Mouse (Mus musculus) MN1 (cell line): ENCODE measurements around the gene Erc1.
"Not testable (repeated sequence)": the region's sequence is repeated elsewhere in the genome, so short reads cannot be mapped to it uniquely, and the experiment has no call there.

ENCODE experiments used
- DNase-seq: peaks from one replicate; pipeline ENCODE4 v3.0.0-alpha.2; 2016; ENCODE audit warnings: low spot score

The Erc1 gene

DNA sequence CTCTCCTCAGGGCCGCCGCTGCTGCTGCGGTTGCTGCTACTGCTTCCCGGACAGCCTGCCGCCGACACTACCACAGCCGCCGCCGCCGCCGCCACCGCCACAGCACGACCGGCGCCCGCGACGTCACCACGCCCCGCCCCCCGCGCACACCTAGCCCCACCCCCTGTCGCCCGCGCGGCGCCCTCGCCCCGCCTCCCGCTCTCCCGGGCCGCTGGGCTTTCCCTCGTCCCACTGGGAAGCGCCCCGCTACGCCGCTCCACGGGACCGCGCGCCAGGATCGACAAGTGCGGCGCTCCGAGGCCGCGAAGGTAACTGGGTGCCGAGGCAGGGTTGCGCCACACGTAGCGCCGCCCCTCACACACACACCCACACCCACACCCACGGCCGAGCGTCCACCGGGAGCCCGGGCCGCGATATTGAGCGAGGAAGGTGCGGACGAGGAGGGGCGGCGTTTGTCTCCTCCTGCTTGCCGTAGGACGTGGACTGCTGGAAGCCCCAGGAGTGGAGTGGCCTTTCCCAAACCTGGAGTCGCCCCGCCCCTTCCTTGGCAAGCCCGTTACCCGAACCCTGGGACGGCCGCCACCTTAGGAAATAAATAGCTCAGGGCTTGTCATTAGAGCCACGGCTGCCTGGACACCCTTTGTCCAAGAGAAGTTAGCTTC lies at the start of gene Erc1:
Gene Erc1, minus strand, starts transcription at position 134 of the 662 bp plus-strand sequence.
- peak; percentile 94 for DNase-seq

DNA sequence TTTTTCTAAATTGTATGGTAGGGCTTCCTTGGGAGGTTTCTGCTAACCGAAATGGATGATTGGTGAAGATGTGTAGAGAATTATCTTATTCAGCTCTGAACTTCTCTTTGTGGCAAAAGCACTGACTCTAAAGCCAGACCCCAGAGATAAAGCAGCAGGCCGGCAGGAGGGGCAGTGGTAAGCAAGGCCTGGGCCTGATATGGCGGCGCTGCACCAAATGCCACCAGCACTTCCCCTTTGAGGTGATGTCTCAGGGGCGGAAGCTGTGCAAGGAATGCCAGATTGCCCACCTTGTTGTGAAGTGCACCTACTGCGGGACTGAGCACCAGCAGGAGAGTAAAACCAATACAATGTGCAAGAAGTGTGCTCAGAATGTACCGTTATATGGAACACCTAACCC lies 44.7 kb upstream of the Erc1 start:
- no peak for DNase-seq

DNA sequence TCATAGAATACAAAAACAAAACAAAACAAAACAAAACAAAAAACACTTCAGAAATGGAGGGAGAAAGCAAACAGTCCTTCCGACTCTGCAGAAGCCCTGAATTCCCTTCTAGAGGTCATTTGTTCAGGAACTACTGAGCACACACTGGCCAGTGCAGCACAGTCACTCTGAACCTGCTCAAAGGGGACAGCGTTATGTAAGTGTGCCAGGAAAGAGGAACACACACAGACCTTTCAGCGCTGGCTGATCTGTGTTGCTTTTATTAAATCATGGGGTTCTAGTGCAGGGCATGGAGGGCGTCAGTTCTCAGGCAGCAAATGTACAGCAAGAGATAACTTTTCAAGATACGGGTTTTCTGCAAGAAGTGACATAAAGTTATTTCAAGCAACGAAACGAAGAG lies 35.2 kb upstream of the Erc1 start:
- no peak for DNase-seq

DNA sequence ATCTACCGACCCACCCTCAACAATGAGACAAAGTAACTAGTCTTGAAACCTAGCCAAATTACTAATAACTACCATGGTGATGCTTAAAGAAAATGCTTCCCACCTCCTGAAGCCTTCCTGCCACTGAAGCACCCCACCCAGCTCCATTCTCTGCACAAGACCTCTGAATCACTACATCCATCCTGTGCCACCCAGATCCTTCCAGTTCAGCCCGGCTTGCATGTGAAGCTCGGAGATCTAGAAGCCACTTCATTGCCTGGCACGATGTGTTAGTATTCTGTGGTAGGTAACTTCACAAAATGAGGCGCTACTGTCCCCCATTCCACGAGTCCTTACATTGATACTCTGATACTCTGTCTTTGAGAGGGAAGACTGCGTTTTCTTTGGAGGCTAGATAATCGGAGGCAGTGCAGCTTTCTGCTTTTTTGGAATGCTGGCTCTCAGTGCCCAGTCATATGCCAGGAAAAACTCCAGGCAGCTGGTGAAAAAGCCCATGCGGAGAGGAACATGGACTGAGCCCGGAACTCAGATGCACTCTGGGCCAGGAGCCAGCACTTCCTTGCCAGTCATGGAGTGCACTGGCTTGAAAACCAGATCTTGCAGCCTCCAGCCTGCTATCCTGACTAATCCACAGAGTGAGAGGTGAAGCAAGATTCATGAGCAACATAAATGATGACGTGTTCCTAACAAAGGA lies 16.5 kb upstream of the Erc1 start:
- DNase-seq, result peak; percentile 87

DNA sequence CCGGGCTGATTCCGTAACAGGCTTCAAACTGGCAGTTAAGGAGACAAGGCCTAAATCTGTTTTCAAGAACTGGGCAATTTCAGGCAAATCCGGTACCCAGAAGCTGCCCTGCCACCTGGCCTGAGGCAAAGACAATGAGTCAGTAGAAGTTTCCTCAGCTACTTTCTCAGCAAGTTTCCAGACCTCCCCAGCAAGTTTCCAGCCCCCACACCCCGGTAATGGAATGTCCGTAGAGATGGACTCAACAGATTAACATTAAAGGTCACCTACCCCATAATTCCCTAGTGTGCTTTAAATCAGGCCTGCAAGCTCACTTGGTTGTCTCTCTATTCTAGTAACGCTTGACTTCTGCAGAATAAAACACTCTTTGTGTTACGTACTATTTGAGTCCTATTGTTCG lies 13.6 kb upstream of the Erc1 start:
- no peak for DNase-seq

DNA sequence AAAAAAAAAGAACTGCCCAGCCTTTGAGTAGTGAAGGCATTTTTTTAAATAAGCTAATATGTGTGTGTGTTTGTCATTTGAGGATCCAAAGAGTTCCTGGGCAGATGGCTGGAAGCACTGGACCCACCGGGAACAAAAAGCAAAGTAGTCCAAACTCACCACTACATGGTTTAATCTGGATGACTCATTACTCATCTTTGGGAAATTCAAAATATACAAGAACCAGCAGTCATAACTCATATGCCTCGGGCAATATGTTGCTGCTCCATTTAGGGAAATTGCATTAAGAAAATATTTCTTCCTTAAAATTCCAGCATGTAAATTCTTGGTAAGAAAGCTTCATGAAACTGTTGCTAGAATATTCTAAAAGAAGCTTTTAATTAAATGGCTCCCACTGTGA lies 12.3 kb upstream of the Erc1 start:
- DNase-seq, result no peak

DNA sequence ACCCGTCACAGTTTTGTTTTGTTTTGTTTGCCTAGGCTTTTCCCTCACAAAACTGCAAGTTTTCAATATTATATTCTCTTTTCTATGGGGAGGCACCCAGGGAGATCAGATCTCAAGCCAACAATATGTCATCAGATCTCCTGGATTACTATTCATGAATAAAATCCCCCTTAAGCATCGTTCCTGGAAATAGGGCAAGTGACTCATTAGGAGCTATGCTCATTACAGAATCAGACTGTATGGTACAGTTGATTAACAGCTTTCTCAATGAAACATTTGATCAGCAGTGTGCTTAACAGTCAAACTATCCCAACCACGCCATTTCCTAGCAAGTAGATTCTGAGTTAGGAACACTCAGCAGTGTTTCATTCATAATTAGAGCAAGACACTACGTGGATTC lies 7.5 kb upstream of the Erc1 start:
- DNase-seq, result no peak

DNA sequence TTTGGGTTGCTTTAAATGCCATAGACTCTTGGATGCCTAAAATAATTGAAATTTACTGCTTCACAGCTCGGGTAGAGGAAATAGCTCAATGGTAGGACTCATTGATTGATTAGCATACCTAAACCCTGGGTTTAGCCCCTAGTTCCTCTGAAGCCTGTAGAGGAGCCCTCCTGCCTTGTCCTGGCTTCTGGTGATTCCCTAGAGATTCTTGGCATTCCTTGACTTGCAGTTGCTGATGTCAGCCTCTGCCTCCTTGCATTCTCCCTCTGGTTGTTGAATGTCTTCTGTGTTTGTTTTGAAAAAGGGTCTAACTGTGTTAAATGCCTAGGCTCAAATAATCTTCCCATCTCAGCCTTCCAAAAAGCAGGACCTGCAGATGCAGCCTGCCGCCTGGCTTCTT lies 6.2 kb upstream of the Erc1 start:
- peak; percentile 20 for DNase-seq

DNA sequence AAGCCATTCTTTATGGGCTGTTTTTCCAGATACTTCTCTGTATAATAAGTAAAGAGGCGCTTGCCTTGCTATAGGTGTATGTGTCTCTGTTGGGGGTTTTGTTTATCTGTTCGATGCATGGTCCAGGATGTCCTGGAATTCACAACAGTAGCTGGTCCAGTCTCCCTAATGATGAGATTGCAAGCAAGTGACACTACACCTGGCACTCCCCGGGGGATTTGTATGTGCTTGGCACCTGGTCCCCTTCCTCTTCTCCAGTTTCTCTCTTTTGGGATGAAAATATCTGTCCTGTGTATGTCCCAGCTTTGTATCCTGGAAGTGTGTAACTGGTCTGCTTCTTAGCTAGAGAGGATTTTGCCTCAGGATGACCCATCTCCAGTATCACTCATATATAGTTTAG lies 1.9 kb upstream of the Erc1 start:
- no peak for DNase-seq

DNA sequence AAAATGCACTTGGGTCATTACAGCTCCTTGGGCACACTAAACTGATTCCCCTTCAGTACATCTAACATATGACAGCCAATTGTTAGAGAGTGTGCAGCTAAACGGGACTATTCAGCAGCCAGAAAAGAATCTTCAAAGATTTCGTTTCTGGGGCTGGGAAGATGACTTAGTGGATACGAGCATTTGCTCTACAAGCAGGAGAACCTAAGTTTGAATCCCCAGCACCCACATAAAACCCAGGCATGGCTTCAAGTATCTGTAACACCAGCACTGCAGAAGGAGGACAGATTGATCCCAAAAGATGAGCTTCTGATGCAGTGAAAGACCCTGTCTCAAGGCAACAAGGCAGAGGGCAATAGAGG lies 1.4 kb upstream of the Erc1 start:
- DNase-seq, result no peak

DNA sequence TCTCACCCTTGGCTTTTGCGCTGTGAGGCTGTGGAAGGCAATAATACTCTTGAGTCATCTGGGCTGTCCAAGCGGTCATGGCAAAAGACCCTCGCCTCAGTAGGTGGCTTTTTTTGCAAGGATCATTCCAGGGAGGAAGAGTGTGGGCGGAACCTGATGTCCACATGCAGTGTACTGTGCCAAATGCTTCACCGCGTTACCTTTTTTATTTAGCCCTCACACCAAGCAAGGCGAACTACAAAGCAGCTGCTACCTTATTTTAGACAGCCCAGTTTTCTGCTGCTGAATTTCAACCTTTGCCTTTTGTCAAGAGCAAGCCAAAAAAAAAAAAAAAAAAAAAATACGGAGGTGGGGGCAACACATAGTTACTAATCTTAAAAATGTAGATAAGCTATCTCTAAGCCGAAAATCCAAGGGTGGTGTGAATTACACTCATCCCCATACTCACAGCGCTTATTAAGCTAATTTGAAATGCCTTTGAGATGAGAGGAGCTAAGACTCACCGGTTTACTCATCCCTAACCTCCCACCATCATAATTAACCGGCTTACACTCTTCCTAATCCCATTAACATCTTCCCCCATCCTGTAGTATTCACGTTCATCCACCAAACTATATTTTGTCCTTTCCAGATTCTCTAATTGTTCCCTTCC lies 855 bp upstream of the Erc1 start:
- DNase-seq, result peak; percentile 17

DNA sequence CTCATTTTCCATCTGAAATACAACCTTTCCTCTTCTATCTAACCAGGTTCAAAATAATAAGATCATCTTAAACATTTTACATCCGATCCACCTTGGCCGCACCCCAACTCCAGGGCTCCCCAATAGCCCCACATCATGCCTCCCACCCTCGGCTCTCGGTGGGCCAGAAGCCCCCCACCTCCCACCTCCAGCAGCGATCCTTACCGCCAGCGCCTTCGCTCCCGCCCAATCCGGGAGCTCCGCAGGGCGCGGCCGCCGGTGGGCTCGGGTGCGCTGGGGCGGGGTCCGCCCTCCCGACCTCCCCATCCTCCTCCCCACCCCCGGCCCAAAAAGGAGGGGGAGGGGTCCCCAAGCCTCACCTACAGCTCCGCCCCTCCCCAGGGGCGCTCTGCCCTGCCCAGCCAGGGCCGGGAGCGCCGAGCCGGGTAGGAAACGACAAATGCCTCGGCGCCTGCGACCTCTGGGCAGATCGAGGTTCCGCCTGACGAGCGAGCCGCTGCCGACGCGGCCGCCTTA lies 391 bp downstream of the Erc1 start:
- DNase-seq, result no peak

DNA sequence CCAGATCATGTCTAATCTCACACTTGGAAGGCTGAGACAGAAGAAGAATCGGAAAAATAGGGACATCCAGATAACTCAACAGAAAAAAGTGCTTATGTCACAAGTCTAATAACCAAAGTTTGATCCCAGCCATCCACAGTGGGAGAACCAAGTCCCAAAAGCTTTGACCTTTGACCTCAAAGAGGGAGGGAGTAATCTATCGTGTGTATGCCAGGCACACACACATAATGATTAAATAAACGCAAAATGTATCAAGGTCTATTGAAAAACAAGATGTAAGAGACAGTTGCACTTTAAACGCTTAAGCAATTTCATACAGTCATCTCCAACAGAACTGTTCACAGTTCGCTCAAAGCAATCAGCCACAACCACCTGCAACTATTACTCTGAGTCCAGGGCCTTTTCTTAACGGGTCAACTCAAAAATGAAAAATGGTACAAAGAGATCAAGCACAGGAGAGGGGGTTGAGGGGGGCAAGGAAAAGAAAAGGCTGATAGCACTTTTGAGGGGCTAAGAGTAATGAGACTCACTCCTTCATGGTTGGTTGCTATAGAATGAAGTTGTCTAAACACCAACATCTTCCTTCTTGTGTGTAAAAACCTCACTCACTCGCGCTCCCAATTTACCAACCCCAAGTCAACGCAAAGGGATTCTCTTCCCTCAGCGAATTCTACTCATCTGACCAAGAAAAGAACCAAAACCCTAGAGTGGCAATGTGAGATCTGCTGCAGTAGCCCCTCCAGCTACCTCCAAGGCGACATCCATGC lies 1.0 kb downstream of the Erc1 start:
- DNase-seq, result peak; percentile 19

DNA sequence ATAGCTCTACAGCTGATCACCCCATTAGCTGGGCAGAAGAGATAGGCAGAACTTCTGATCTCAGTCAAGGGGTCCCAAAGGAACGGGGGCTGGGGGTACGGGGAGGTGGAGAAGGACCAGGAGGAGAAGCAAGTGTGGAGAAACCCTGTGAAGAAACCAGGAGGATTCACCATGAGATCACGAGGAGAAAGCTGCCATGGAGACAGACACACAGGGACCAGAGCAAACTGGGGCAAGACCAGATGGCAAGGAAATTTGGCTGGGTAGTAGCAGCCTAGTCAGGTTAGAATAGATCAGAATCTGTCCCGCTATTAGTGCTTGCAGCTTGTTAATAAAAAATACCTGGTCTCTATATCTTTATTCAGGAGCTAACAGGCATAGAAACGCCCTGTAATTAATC lies 18.0 kb downstream of the Erc1 start:
- DNase-seq, result no peak

DNA sequence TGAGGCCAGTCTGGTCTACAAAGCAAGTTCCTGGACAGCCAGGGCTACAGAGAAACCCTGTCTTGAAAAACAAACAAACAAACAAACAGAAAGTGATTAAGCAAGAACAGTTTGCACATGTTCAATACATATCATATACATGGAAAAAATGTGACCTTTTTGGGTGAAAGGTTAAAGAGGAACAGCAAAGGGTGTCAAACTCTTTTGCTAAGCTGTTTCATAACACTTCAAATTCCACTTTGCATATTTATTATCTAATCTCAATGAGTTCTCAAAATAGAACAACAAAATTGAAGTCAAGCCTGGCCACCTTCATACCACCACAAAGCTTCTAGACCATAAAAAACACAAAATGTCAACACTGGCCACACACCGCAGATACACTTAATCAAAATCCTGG lies 19.8 kb downstream of the Erc1 start:
- no peak for DNase-seq

DNA sequence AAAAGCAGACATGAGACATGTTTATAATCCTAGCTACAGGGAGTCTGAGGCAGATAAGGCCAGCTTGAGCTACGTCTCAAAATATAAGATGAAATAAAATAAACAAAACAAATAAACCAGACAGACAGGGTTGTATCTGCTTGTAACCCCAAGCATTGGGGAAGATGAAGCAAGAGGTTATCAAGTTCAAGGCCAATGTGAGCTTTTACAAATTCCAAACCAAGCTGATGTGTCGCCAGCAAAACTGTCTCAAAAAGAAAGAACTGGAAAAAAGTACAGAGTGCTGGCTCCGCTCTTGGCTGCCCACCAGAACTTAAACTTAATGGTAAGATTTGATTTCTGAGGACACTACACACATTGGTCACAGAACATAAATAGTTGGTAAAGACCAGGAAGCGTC lies 21.3 kb downstream of the Erc1 start:
- DNase-seq, result no peak

DNA sequence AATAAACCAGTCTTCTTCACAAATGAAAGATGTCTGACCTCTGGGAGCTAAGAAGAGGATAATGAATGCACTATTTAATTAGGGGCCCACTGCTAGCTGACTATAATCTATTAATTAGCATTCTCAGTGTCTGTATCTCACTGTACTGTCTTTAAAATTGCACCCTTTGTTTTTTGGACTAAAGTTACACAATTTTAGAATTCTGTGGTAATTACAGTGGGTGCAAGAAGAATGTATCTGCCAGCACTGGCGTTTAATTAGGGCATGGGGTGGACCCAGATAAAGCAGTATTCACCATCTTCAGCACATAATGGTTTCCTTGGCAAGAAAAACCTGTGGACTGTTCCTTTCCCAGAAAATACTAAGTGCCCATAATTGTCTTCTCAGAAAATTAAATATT lies 25.8 kb downstream of the Erc1 start:
- DNase-seq, result peak; percentile 63

DNA sequence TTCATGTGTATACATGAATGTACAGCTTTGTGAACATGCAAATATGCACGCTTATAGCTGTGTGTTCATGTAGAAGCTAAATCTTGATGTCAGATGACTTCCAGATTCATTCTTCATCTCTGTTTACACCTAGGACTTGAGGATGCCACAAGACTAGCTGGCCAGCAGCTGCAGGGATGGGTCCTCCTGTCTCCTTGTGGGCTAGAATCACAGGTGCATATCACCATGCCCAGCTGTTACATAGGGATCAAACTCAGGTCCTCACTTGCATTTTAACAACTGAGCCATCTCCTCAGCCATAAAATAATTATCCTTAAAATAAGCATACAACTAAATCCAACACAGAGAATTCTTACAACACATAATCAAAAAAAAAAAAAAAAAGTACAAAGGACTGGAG lies 26.8 kb downstream of the Erc1 start:
- DNase-seq, result no peak

DNA sequence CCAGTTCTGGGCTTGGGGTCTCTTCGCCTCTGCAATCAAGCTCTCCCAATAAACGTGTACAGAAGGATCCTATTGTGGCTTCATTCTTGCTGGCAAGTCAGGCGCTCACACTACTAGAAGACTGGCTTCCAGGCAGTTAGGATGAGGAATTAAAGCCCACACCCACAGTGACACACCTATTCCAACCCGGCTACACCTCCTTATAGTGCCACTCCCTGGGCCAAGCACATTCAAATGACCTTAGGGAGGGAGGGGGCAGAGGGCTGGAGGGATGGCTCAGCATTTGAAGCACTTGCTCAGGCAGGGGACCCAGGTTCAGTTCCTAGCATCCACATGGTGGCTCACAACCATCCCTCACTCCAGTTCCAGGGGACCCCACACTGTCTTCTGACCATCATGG lies 29.4 kb downstream of the Erc1 start:
- DNase-seq, result no peak

DNA sequence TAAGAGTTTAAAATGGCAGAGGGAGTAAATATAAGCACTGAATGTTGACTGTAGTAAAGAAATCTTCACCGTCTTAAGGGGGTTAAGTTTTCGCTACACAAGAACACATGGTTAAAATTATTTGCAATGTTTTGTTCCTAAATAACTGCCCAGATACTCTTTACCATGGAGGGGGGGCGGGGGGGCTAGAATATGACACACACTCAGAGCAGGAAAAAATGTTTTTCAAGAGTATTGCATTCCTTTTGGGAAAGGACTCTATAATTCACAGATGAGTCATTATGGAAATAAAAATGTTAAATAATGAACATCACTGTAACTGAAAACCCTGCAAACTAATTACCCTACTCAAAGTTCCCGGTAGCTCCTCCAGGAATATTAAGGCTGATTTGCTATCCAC lies 32.5 kb downstream of the Erc1 start:
- no peak for DNase-seq

DNA sequence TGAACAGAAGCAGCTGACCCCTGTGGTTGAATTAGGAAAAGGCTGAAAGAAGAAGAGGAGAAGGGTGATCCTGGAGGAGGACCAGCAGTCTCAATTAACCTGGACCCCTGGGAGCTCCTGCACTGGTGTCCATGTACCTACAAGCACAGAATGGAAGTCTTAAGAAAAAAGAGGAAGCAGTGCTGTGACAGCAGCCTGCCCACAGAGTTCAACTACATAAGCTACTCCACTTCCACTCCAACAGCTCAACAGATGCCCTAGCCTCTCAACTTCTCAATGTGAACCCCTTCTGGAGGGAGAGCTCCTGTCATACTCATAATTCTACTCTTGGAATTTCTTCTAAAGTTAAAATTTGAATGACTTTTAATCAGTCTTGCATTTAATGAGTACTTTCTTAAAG lies 34.9 kb downstream of the Erc1 start:
- not testable (repeated sequence) for DNase-seq

DNA sequence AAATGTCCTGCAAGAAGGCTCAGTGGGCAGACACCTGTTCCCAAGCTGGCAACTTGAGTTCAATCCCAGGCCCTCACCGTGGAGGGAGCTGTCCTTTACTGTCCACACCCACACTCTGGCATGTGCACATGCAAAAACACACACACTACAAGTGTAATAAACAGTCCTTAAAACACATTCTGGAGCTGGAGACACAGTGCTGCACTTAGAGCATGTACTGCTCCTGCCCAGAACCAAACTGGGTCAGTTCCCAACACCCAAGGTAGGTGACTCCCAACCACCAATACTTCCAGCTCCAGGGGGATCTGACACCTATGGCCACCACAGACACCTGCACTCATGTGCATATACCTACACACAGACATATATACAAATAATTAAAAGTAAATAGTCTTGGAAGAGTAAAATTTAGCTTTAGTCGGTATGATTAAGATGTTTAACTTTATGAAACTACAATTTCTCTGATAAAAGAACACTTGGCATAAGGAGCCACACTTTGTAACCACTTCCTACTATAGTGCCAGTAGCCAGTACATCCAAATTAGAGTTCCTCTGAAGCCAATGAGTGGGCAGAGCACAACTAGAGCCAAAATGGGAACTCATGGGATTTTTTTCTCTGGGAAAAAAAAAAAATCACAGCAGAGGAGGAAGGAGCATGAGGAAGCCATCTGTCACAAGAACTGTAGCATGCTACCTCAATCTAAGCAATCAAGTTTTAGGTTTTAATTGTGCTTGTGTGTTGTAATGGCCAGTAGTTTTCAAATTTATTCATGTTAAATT lies 39.1 kb downstream of the Erc1 start:
- DNase-seq, result no peak
